Mouse (Mus musculus): Measurements from ENCODE around the gene Adamts2. TPM values are rescaled to one million over a fixed set of nuclear protein-coding genes. Genes with fewer than 3 reads are reported as not detected.
A peak's percentile ranks its signal among the peaks of the same experiment; 100 is the strongest.

Adamts2 gene
- total and polyA plus RNA-seq, 2 experiments from 2014 or later = 8.7 to 19.4 TPM

DNA sequence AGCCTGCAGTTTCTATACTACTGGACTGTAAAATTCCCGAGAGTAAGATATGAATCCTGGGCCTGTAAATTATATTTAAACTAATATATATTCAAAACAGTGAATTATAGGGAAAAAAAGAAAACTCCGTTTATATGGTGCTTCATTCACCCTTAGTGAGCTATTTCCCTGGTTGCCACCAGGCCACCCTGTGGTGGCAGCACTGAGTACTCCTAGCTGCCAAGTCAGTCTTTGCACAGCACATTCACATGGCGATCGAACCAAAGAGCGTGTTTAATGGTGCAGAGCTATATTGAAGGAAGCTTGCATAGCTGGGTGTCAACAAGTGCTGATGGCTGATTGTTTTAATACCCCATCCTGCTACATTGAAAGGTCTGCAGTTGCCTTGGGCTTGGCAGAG is 245.2 kb downstream of the Adamts2 start:
- TF ChIP-seq EP300 (IDR thresholded peaks at IDR 0.05; ENCODE audit: low read depth) = no peak
- peak; percentile 35 for TF ChIP-seq CTCF (IDR thresholded peaks at IDR 0.05; ENCODE audit: low read depth)

DNA sequence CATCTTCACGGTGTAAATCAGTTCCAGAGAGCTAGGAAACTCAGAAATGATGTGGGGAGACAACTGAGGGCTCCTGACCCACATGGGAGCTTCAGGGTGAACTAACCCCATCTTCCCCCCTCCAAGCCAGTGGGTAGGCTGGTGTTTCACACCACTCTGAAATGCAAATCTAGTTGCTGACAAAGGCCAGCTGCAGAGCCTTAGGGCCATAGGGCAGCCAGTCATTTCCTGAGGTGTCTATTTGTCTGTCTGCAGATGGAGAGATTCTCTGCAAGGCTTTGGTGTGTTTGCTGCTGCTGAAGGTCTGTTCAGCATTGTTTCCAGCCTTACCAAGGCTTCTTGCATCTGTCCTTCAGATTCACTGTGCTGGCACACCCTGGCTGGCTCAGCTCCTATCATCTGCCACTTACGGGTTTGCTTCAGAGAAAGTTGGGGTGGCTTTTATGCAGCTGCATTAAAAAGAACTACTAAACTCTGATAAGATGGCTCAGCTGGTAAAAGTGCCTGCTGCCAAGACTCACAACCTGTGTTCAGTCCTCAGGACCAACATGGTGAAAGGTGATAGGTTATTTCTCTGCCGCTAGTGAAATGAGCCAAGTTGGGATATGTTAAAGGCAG is 246.7 kb downstream of the Adamts2 start:
- Histone ChIP-seq H3K36me3 (replicated peaks; ENCODE audit: control insufficient read depth, insufficient read depth, low read length) (no peaks in the 10 kb centered on the region), H3K4me3 (ENCODE audit: low read depth, low read length) (no peak overlapping the region), H3K9ac (replicated peaks; ENCODE audit: low read depth, low read length) (no peak overlapping the region), H3K27ac (ENCODE audit: low read depth) (no peak overlapping the region), H3K4me2 (ENCODE audit: low read depth, low read length) (no peak overlapping the region), H3K9me3 (replicated peaks; ENCODE audit: control insufficient read depth, low read length) (0 out of 2 replicates have a peak, but pooled peaks cover 4% of the 10 kb centered on the region), H3K4me1 (ENCODE audit: control insufficient read depth, insufficient read depth) (peaks cover 6% of the 10 kb centered on the region), H3K27me3 (ENCODE audit: control insufficient read depth, insufficient read depth, low read length) (peaks cover 55% of the 10 kb centered on the region)
- WGBS = 27% methylated on average over 3 of the region's 3 CpGs
- no peak for TF ChIP-seq EP300 (IDR thresholded peaks at IDR 0.05; ENCODE audit: low read depth)
- no peak for TF ChIP-seq CTCF (IDR thresholded peaks at IDR 0.05; ENCODE audit: low read depth)
- ATAC-seq (ENCODE audit: insufficient read depth, low read depth) (no peak), DNase-seq (ENCODE audit: low spot score) (no peak)

More for the DNA sequence above, 245.2 kb downstream of the Adamts2 start:
- Histone ChIP-seq H3K4me3 (ENCODE audit: low read depth, low read length) (no peak overlapping the region), H3K4me1 (ENCODE audit: control insufficient read depth, insufficient read depth) (peaks cover 6% of the 10 kb centered on the region), H3K9me3 (replicated peaks; ENCODE audit: control insufficient read depth, low read length) (0 out of 2 replicates have a peak, but pooled peaks cover 4% of the 10 kb centered on the region), H3K4me2 (ENCODE audit: low read depth, low read length) (no peak overlapping the region), H3K9ac (replicated peaks; ENCODE audit: low read depth, low read length) (no peak overlapping the region), H3K27me3 (ENCODE audit: control insufficient read depth, insufficient read depth, low read length) (peaks cover 42% of the 10 kb centered on the region), H3K27ac (ENCODE audit: low read depth) (no peak overlapping the region), H3K36me3 (replicated peaks; ENCODE audit: control insufficient read depth, insufficient read depth, low read length) (no peaks in the 10 kb centered on the region)
- 72% methylated on average over 5 of the region's 5 CpGs for WGBS
- DNase-seq (ENCODE audit: low spot score) (no peak), ATAC-seq (ENCODE audit: insufficient read depth, low read depth) (no peak)

DNA sequence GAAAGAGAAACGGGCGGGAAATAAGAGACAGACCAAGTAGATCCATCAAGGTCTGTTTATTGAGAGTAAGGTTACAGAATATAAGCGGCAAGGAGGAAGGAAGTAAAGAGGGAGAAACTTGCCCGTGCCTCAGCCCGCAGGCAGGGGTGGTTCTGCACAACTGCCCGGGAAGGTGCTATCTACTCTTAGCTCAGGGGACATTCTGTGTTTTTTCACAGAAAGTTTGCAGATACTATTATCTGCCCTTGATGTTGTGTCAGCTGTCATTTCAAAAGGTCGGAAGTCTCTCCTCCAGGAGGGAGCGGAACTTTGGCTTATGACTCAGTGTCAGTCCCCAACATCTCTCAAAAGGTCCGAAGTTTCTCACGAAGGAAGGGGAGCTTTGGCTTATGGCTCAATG is 247.4 kb downstream of the Adamts2 start:
- 4% methylated on average over 10 of the region's 10 CpGs for WGBS
- Histone ChIP-seq H3K36me3 (replicated peaks; ENCODE audit: control insufficient read depth, insufficient read depth, low read length) (no peaks in the 10 kb centered on the region), H3K27ac (ENCODE audit: low read depth) (no peak overlapping the region), H3K9ac (replicated peaks; ENCODE audit: low read depth, low read length) (no peak overlapping the region), H3K4me2 (ENCODE audit: low read depth, low read length) (peak overlapping the region; percentile 72; the same call in 1 of the 2 replicates), H3K4me1 (ENCODE audit: control insufficient read depth, insufficient read depth) (peaks cover 6% of the 10 kb centered on the region), H3K27me3 (ENCODE audit: control insufficient read depth, insufficient read depth, low read length) (peaks cover 55% of the 10 kb centered on the region), H3K4me3 (ENCODE audit: low read depth, low read length) (no peak overlapping the region), H3K9me3 (replicated peaks; ENCODE audit: control insufficient read depth, low read length) (0 out of 2 replicates have a peak, but pooled peaks cover 4% of the 10 kb centered on the region)
- DNase-seq (ENCODE audit: low spot score) (no peak), ATAC-seq (ENCODE audit: insufficient read depth, low read depth) (no peak)
- TF ChIP-seq CTCF (IDR thresholded peaks at IDR 0.05; ENCODE audit: low read depth) (no peak), EP300 (IDR thresholded peaks at IDR 0.05; ENCODE audit: low read depth) (no peak)

DNA sequence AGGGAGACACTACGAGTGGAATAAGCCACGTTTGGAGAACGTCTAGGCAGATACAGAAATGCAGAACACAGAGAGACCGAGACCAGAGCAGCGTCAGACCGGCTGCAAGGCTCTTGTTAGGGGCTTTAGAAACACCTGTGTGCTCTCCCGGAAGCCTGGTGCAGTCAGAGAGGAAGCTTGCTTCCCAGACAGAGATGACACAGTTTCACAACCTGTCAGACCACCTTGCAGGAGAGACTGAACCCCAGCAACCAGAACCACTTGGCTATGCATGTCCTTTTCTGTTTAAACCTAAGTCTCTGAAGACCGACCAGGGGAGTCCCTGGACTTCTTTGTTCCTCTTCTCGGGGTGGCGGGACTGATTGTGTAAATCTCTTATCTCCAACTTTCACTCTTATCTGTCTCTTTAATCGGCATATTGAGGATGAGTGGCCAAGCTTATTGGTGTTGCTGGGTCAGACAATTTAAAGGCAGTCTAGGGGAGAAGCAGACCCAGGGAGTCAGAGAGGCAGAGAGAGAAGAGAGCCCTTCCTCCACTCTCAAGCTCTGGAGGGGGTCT is 248.4 kb downstream of the Adamts2 start, which contains the start of gene Grm6:
Gene Grm6, plus strand, starts transcription at position 509 of the 559 bp plus-strand sequence.
- DNase-seq (ENCODE audit: low spot score) = no peak
- peaks cover 55% of the 10 kb centered on the region for H3K27me3 ChIP-seq (ENCODE audit: control insufficient read depth, insufficient read depth, low read length)
- H3K4me1 ChIP-seq (ENCODE audit: control insufficient read depth, insufficient read depth) = peaks cover 6% of the 10 kb centered on the region
- WGBS = 3% methylated on average over 11 of the region's 11 CpGs
- H3K36me3 ChIP-seq (replicated peaks; ENCODE audit: control insufficient read depth, insufficient read depth, low read length) = no peaks in the 10 kb centered on the region
- 0 out of 2 replicates have a peak, but pooled peaks cover 4% of the 10 kb centered on the region for H3K9me3 ChIP-seq (replicated peaks; ENCODE audit: control insufficient read depth, low read length)
- peak within 1 kb of the TSS; percentile 72 for H3K4me2 ChIP-seq (ENCODE audit: low read depth, low read length)
- ATAC-seq (ENCODE audit: insufficient read depth, low read depth) = no peak
- no peak within 1 kb of the TSS for H3K9ac ChIP-seq (replicated peaks; ENCODE audit: low read depth, low read length)
- peak within 1 kb of the TSS; percentile 46 for H3K4me3 ChIP-seq (ENCODE audit: low read depth, low read length)
- no peak within 1 kb of the TSS for H3K27ac ChIP-seq (ENCODE audit: low read depth)
- no peak for TF ChIP-seq CTCF (IDR thresholded peaks at IDR 0.05; ENCODE audit: low read depth)
- no peak for TF ChIP-seq EP300 (IDR thresholded peaks at IDR 0.05; ENCODE audit: low read depth)

DNA sequence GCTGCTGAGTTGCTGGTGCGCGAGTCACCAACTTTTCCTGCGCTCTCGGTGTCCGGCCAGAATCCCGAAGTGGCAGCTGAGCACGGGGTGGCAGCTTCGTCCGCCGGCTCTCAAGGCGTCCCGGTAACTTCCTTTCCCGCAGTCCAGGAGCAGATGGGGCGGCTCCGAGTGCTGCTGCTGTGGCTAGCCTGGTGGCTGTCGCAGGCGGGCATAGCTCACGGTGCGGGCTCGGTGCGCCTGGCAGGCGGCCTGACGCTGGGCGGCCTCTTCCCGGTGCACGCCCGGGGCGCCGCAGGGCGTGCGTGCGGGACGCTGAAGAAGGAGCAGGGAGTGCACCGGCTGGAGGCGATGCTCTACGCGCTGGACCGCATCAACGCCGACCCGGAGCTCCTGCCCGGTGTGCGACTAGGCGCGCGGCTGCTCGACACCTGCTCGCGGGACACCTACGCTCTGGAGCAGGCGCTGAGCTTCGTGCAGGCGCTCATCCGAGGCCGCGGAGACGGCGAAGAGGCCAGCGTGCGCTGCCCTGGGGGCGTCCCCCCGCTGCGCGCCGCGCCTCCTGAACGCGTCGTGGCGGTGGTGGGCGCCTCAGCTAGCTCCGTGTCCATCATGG is 249.2 kb downstream of the Adamts2 start:
- Histone ChIP-seq H3K9me3 (replicated peaks; ENCODE audit: control insufficient read depth, low read length) (0 out of 2 replicates have a peak, but pooled peaks cover 4% of the 10 kb centered on the region), H3K27me3 (ENCODE audit: control insufficient read depth, insufficient read depth, low read length) (peaks cover 55% of the 10 kb centered on the region), H3K36me3 (replicated peaks; ENCODE audit: control insufficient read depth, insufficient read depth, low read length) (no peaks in the 10 kb centered on the region), H3K4me3 (ENCODE audit: low read depth, low read length) (peak overlapping the region; percentile 46), H3K4me2 (ENCODE audit: low read depth, low read length) (peak overlapping the region; percentile 72), H3K9ac (replicated peaks; ENCODE audit: low read depth, low read length) (no peak overlapping the region), H3K27ac (ENCODE audit: low read depth) (no peak overlapping the region), H3K4me1 (ENCODE audit: control insufficient read depth, insufficient read depth) (peaks cover 6% of the 10 kb centered on the region)
- under 1% methylated on average over 66 of the region's 72 CpGs for WGBS
- no peak for TF ChIP-seq CTCF (IDR thresholded peaks at IDR 0.05; ENCODE audit: low read depth)
- TF ChIP-seq EP300 (IDR thresholded peaks at IDR 0.05; ENCODE audit: low read depth) = no peak
- no peak for DNase-seq (ENCODE audit: low spot score)
- ATAC-seq (ENCODE audit: insufficient read depth, low read depth) = no peak

Other genes with a start within 250 kb of the Adamts2 start
- not detected in 2 replicates for gene Cby3, start 247.6 kb upstream of the Adamts2 start, total RNA-seq (2014; rRNA removed; ENCODE audit: low replicate concordance)
- 0.18 TPM in 1 of 2 replicates, not detected in the other for gene Cby3, start 247.6 kb upstream of the Adamts2 start, polyA plus RNA-seq (2015; fragmentation: Nextera tagmentation; extraction: Ambion mirVana)
- 75.1 and 76.4 TPM in 2 replicates for gene Hnrnph1, start 225.1 kb upstream of the Adamts2 start, total RNA-seq (2014; rRNA removed; ENCODE audit: low replicate concordance)
- 106 and 117 TPM in 2 replicates for gene Hnrnph1, start 225.1 kb upstream of the Adamts2 start, polyA plus RNA-seq (2015; fragmentation: Nextera tagmentation; extraction: Ambion mirVana)
- gene Rufy1, start 171.0 kb upstream of the Adamts2 start, total RNA-seq (2014; rRNA removed; ENCODE audit: low replicate concordance) = 22.8 and 24.9 TPM in 2 replicates
- gene Rufy1, start 171.0 kb upstream of the Adamts2 start, polyA plus RNA-seq (2015; fragmentation: Nextera tagmentation; extraction: Ambion mirVana) = 29.2 and 29.8 TPM in 2 replicates
- 4.4 and 6.0 TPM in 2 replicates for gene Zfp354c, start 225.6 kb downstream of the Adamts2 start, total RNA-seq (2014; rRNA removed; ENCODE audit: low replicate concordance)
- 3.6 TPM in 2 replicates for gene Zfp354c, start 225.6 kb downstream of the Adamts2 start, polyA plus RNA-seq (2015; fragmentation: Nextera tagmentation; extraction: Ambion mirVana)
- 0.38 TPM in 1 of 2 replicates, not detected in the other for gene Zfp879, start 239.5 kb downstream of the Adamts2 start, total RNA-seq (2014; rRNA removed; ENCODE audit: low replicate concordance)
- gene Zfp879, start 239.5 kb downstream of the Adamts2 start, polyA plus RNA-seq (2015; fragmentation: Nextera tagmentation; extraction: Ambion mirVana) = 0.66 and 0.72 TPM in 2 replicates
- not detected in 2 replicates for gene Grm6, start 248.6 kb downstream of the Adamts2 start, total RNA-seq (2014; rRNA removed; ENCODE audit: low replicate concordance)
- gene Grm6, start 248.6 kb downstream of the Adamts2 start, polyA plus RNA-seq (2015; fragmentation: Nextera tagmentation; extraction: Ambion mirVana) = not detected in 2 replicates

Data from heart, postnatal 0 days (tissue).